Mouse (Mus musculus) CD4-positive, CD25-positive, alpha-beta regulatory T cell, adult 2 months (primary cell): ENCODE measurements around the gene Banf2.

Source experiments
- DNase-seq: peaks from one replicate; pipeline ENCODE4 v3.0.0-alpha.2; 2012; ENCODE audit warnings: low read depth, low spot score

The Banf2 gene

GRCm38 (mm10) chr2:144032664-144033063, at the start of gene Banf2:
Gene Banf2, plus strand, starts transcription at chr2:144033059.
- no peak for DNase-seq

- DNase-seq = peak; percentile 35
These were observed 49.4 kb upstream of the Banf2 start for GRCm38 (mm10) chr2:143983482-143983881.

- DNase-seq = no peak
These were observed 45.4 kb upstream of the Banf2 start for GRCm38 (mm10) chr2:143987485-143987884.

GRCm38 (mm10) chr2:143988016-143988415, 44.8 kb upstream of the Banf2 start:
- DNase-seq = no peak

- DNase-seq = no peak
These were observed 41.9 kb upstream of the Banf2 start for GRCm38 (mm10) chr2:143990997-143991396.

- no peak for DNase-seq
These were observed 40.7 kb upstream of the Banf2 start for GRCm38 (mm10) chr2:143991964-143992672.

GRCm38 (mm10) chr2:143992977-143993376, 39.9 kb upstream of the Banf2 start:
- no peak for DNase-seq

- no peak for DNase-seq
These were observed 30.5 kb upstream of the Banf2 start for GRCm38 (mm10) chr2:144002229-144002984.

- DNase-seq = no peak
These were observed 29.3 kb upstream of the Banf2 start for GRCm38 (mm10) chr2:144003544-144003943.

- DNase-seq = no peak
These were observed 27.5 kb upstream of the Banf2 start for GRCm38 (mm10) chr2:144005166-144005955.

GRCm38 (mm10) chr2:144006686-144007085, 26.2 kb upstream of the Banf2 start:
- DNase-seq = no peak

GRCm38 (mm10) chr2:144007211-144007610, 25.6 kb upstream of the Banf2 start:
- no peak for DNase-seq

GRCm38 (mm10) chr2:144009081-144009480, 23.8 kb upstream of the Banf2 start:
- peak; percentile 9 for DNase-seq

GRCm38 (mm10) chr2:144009551-144010281, 23.1 kb upstream of the Banf2 start:
- peak; percentile 49 for DNase-seq

GRCm38 (mm10) chr2:144010282-144011044, 22.4 kb upstream of the Banf2 start:
- DNase-seq = peak; percentile 88

- peak; percentile 99 for DNase-seq
These were observed 21.7 kb upstream of the Banf2 start, which contains the start of gene Rrbp1 for GRCm38 (mm10) chr2:144011080-144011551. Gene Rrbp1, minus strand, starts transcription at chr2:144011263.

- DNase-seq = no peak
These were observed 18.8 kb upstream of the Banf2 start for GRCm38 (mm10) chr2:144014051-144014450.

GRCm38 (mm10) chr2:144014481-144014880, 18.4 kb upstream of the Banf2 start:
- DNase-seq = no peak

GRCm38 (mm10) chr2:144015861-144016260, 17.0 kb upstream of the Banf2 start:
- no peak for DNase-seq

- no peak for DNase-seq
These were observed 12.9 kb upstream of the Banf2 start for GRCm38 (mm10) chr2:144019971-144020370.
